Mouse (Mus musculus) lung, adult 2 months (tissue): ENCODE measurements around the gene Gm20388. TPM values are rescaled to one million over a fixed set of nuclear protein-coding genes. Genes with fewer than 3 reads are reported as not detected.
"Not testable (repeated sequence)": the region's sequence is repeated elsewhere in the genome, so short reads cannot be mapped to it uniquely, and the experiment has no call there.

ENCODE experiments used
- DNase-seq: peaks from one replicate; pipeline ENCODE4 v3.0.0; 2022
- H3K4me1 ChIP-seq: fragments of 200-500 bp; 2 replicates; pipeline ENCODE4 v1.6.1; 2011; ENCODE audit warnings: low read length; ENCODE audit not compliant: control insufficient read depth, insufficient read depth
- H3K4me3 ChIP-seq: fragments of 200-500 bp; replicated peaks from 2 replicates; pipeline ENCODE3; 2011; ENCODE audit warnings: low read depth, mild to moderate bottlenecking, control low read depth, low read length; ENCODE audit errors: extremely low read depth
- CTCF ChIP-seq: fragments of 200-500 bp; IDR thresholded peaks from 2 replicates; pipeline ENCODE4 v1.5.1; 2011; ENCODE audit warnings: mild to moderate bottlenecking, low read length, control low read depth; ENCODE audit not compliant: insufficient read depth
- POLR2A ChIP-seq: fragments of 200-500 bp; IDR thresholded peaks from 2 replicates; pipeline ENCODE4 v1.6.1; 2011; ENCODE audit warnings: low read depth, mild to moderate bottlenecking, control low read depth, low read length, borderline replicate concordance; ENCODE audit errors: extremely low read depth
- WGBS: fragments of 180-500 bp; shearing (Covaris S2); methylation state at CpG from one replicate; pipeline ENCODE4 v1.1.7; 2018; 5-methylcytosine and 5-hydroxymethylcytosine counted together
- polyA plus RNA-seq: library from polyadenylated mRNA; depleted of rRNA; stranded (reverse); fragments of >200 nt; gene quantifications from 2 replicates; pipeline ENCODE4 v1.2.3, GENCODE M21; 2012

Gene Gm20388
- polyA plus RNA-seq, 1 experiment, result 67.8 TPM

DNA sequence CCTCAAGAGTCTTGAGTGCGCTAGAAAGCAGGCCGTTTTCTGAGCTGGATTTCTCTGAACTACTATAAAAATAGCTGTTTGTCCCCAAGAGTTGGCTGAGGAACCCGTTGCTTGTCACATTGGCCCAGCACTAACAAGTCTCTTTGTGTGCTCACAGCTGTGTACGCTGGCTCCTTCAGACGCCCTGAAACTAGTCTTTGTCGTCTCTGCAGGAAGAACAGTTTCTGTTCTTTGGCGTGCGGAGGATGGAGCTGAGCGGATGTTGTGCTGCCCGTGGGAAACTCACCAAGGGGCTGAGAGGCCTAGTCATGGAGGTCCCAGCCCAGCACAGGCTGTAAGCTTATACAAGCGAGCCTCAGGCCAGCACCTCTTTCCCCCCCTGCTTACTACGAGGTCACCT is 3173.0 kb downstream of the Gm20388 start:
- Histone ChIP-seq H3K4me3 (no peak overlapping the region), H3K4me1 (no peaks in the 10 kb centered on the region)
- TF ChIP-seq CTCF, result no peak
- TF ChIP-seq POLR2A, result no peak
- no peak for DNase-seq
- WGBS, result 88% methylated on average over 12 of the region's 12 CpGs

DNA sequence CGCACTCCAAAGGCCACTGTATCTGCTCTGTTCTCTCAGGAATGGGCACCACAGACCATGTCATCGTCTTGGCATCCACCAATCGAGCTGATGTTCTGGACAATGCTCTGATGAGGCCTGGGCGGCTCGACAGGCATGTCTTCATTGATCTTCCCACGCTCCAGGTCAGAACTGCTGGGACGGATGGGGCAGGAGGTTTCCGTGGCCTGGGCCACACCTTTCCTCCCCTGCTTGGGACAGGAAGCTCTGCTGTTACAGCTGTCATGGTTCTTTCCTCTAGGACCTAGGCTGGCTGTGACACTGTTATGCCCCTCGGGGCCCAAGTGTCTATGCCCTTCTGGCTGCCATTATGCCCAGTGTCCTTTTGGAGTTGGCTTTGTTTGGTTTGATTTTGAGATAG is 3176.6 kb downstream of the Gm20388 start:
- TF ChIP-seq CTCF, result no peak
- no peak for TF ChIP-seq POLR2A
- 47% methylated on average over 9 of the region's 9 CpGs for WGBS
- no peak overlapping the region for H3K4me3 ChIP-seq
- no peaks in the 10 kb centered on the region for H3K4me1 ChIP-seq
- DNase-seq, result no peak

DNA sequence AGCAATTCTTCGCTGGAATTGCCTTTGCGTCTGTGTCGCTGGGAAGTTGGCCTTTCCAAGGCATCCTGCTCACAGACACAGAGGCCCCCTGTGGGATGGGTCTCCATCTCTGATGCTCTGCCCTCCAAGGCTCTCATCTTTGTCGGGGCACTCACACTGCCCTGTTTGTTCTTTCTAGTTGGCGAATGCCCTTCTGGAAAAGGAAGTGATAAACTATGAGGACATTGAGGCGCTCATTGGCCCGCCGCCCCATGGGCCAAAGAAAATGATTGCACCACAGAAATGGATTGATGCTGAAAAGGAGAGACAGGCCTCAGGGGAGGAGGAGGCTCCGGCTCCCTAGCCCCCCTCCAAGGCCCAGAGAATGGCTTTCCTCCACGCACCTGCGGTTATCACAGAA is 3186.6 kb downstream of the Gm20388 start:
- WGBS, result 84% methylated on average over 11 of the region's 11 CpGs

DNA sequence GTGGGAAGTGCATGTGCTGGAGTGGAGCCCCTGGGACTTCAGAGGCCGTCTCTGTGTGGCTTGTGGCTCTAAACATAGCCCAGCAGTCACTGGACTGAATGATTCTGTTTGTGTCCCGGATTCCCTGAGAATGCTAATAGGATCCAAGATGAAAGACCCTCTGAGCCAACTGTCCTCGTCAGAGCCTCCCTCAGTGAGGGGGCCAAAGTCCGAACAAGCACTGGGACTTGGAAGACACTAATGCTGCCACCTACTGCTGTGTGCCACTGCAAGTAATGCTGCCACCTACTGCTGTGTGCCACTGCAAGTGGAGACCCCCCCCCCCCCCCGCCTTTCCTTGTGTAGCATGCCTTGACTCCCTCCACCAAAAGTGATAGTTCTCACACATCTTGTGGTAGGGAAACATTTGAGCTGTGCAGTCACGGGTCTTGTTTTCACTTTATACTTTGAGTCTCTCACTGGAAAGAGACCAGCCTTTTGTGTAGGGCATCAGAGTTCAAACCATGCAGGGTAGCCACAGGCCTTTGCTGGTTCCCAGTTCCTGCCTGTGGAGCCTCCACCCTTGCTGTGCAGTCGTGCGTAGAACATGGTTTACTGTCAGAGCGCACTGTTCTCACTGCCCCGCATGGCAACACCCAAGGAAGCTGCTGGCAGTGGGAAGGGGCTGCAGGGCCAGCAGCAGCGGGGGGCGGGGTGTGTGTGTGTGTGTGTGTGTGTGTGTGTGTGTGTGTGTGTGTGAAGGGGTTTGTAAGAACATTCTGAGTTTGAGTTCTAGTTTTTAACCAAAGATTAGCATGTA is 3187.3 kb downstream of the Gm20388 start:
- no peak for DNase-seq
- no peak for TF ChIP-seq CTCF
- TF ChIP-seq POLR2A, result no peak

More for the DNA sequence above, 3186.6 kb downstream of the Gm20388 start:
- no peak for DNase-seq
- TF ChIP-seq CTCF, result no peak
- no peak for TF ChIP-seq POLR2A
- Histone ChIP-seq H3K4me3 (no peak overlapping the region), H3K4me1 (no peaks in the 10 kb centered on the region)

DNA sequence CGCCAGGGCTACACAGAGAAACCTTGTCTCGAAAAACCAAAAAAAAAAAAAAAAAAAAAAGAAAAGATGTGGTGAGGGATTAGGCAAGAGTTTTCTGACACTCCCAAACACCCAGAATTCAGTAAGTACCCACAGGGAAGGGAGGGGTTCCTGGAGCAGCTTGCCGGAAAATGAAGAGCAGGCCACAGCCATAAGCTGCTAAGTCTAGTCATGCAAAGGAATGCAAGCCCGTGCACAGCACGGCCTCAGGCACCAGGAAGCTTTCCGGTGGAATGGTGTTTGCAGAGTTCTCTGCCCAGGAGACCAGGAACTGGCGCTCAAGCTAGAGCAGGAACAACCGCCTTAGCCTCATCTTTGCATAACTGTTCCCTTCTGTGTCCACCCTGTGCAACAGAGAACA is 3189.6 kb downstream of the Gm20388 start:
- WGBS, result 44% methylated on average over 8 of the region's 8 CpGs
- Histone ChIP-seq H3K4me3 (no peak overlapping the region), H3K4me1 (peaks cover 7% of the 10 kb centered on the region)
- TF ChIP-seq CTCF (no peak), POLR2A (no peak)
- DNase-seq, result no peak

More for the DNA sequence above, 3187.3 kb downstream of the Gm20388 start:
- Histone ChIP-seq H3K4me1 (peaks cover under 1% of the 10 kb centered on the region), H3K4me3 (no peak overlapping the region)
- WGBS, result 86% methylated on average over 12 of the region's 12 CpGs

DNA sequence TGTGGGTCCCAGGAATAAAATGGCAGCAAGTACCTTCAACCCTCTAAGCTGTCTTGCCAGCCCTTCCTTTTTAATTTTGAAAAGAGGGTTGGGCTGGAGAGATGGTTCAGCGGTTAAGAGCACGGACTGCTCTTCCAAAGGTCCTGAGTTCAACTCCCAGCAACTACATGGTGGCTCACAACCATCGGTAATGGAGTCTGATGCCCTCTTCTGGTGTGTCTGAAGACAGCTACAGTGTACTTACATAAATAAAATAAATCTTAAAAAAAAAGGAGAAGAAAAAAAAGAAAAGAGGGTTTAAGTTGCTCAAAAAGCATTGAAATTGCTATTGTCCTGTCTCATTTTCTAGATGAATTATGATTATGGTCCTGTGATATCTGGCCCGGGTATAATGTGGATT is 3190.6 kb downstream of the Gm20388 start:
- TF ChIP-seq CTCF (no peak), POLR2A (no peak)
- Histone ChIP-seq H3K4me3 (no peak overlapping the region), H3K4me1 (peaks cover 7% of the 10 kb centered on the region)
- 77% methylated on average over 4 of the region's 4 CpGs for WGBS
- no peak for DNase-seq

DNA sequence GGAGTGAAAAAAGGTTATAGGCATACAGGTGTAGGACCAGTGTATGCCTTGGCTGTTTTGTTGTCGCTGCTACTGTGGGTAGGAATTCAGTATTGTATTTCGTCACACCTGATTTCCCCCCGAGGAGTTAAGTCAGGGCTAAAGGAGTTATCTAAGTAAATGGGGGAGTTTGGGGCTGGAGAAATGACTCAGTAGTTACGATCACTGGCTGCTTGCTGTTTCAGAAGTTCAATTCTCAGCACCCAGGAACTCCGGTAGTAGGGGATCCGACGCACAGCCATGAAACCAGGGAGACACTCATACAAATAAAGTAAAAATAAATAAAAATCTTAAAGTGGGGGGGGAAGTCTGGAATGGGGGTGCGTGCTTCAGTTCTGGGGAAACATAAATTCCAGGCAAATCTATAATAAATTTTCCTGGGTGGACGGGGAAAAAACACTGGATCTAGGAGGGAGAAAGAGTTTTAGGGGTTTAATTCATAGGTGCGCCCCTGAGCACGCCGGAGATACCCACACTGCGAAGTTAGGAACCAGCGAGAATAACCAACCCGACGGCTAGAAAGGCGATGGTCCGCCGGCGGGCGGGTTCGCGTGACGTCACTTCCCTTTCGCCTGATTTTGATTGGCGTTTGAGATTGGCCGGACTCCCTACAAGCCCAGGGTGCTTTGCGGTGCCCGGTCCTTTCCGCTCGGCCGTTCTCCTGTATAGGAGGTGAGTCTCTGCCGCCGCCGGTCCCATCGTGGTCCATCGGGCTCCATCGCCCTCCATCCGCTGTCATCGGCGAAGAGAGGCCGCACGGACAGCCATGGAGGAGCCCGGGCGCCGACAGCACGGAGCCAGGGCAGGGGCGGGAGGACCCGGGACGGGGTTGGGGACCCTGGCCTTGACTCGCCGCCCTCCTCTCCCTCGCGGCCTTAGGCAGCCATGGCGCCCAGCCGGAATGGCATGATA is 3191.4 kb downstream of the Gm20388 start, which contains the start of gene Rpl13:
Gene Rpl13 (plus strand): TSS at position 616 of the 951 bp plus-strand sequence.
- Histone ChIP-seq H3K4me3 (peak within 1 kb of the TSS; percentile 81), H3K4me1 (peaks cover 7% of the 10 kb centered on the region)
- no peak for TF ChIP-seq CTCF
- TF ChIP-seq POLR2A, result peak; percentile 95
- peak; percentile 97 for DNase-seq
- WGBS, result 1% methylated on average over 56 of the region's 56 CpGs

DNA sequence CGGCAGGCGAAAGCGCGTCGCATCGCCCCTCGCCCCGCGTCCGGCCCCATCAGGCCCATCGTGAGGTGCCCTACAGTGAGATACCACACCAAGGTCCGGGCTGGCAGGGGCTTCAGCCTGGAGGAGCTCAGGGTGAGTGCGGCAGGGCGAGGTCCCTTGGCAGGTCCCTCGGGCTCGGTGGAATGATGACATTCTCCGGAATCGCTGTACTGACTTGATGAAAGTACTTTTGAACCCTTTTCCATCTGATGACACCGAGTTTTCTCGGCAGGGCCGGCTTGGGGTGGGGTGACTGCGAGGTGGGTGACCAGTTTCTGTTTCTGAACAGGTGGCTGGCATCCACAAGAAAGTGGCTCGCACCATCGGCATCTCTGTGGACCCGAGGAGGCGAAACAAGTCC is 3192.2 kb downstream of the Gm20388 start:
- WGBS, result 2% methylated on average over 26 of the region's 26 CpGs
- DNase-seq, result peak; percentile 17
- not testable (repeated sequence) for H3K4me1 ChIP-seq
- peak overlapping the region; percentile 81 for H3K4me3 ChIP-seq

DNA sequence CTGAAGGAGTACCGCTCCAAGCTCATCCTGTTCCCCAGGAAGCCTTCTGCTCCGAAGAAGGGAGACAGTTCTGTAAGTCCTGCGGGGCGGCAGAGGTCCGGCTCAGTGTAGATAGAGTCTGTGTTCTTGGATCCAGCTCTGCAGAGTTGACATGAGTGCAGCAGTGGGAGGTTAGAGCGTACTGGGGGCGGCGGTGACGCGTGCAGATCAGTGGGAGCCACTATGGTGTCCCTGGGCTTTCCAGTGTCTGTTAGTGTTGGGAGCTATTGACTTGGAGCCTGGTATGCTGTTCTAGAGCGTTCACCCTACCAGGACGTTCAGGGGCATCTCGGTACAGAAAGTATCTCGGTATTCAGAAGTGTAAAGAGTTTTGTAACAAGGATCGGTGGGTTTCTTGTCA is 3192.6 kb downstream of the Gm20388 start:
- 9% methylated on average over 15 of the region's 15 CpGs for WGBS
- H3K4me3 ChIP-seq, result peak overlapping the region; percentile 42
- peaks cover 7% of the 10 kb centered on the region for H3K4me1 ChIP-seq
- no peak for DNase-seq
- no peak for TF ChIP-seq CTCF
- TF ChIP-seq POLR2A, result no peak
